Mouse (Mus musculus) bone marrow, adult 2 months (tissue): ENCODE results near the gene 4930519G04Rik.

ENCODE experiments used
- CTCF ChIP-seq: fragments of 200-500 bp; IDR thresholded peaks from 2 replicates; pipeline ENCODE4 v1.5.1; 2011; ENCODE audit warnings: low read length, control low read depth; ENCODE audit not compliant: control insufficient read depth, insufficient read depth
- POLR2A ChIP-seq: fragments of 200-500 bp; IDR thresholded peaks from 2 replicates; pipeline ENCODE4 v1.6.1; 2011; ENCODE audit warnings: low read depth, mild to moderate bottlenecking, control low read depth, low read length, borderline replicate concordance; ENCODE audit not compliant: control insufficient read depth

- TF ChIP-seq POLR2A = no peak
- no peak for TF ChIP-seq CTCF
These were observed 1.8 kb upstream of the 4930519G04Rik start for GRCm38 (mm10) chr5:114851565-114852236.
